Mouse (Mus musculus) adrenal gland, postnatal 0 days (tissue): Measurements from ENCODE around the gene Olfr247. TPM values are rescaled to one million over a fixed set of nuclear protein-coding genes. Genes with fewer than 3 reads are reported as not detected.

Experiments
- polyA plus RNA-seq: library from polyadenylated mRNA; unstranded; fragments of >200 nt; fragmentation: Nextera tagmentation; extraction: Ambion mirVana; gene quantifications from 2 replicates; pipeline ENCODE4 v1.2.1, GENCODE M21; 2015

Olfr247 gene
- not detected in 2 replicates for polyA plus RNA-seq

GRCm38 (mm10) chr10:129976040-129976439 lies at the start of gene Olfr247:
Olfr247 (minus strand) TSS chr10:129976140.

GRCm38 (mm10) chr10:130012321-130012720 lies 36.4 kb upstream of the Olfr247 start, which contains the start of gene Olfr820:
Olfr820 (plus strand) TSS chr10:130012621.

GRCm38 (mm10) chr10:129984962-129985361 lies 9.0 kb upstream of the Olfr247 start, which contains the start of gene Gm10310:
Gm10310 (minus strand) TSS chr10:129985062.

GRCm38 (mm10) chr10:129967166-129967565 lies 8.8 kb downstream of the Olfr247 start, which contains the start of gene Olfr819:
Olfr819 (minus strand) TSS chr10:129967266.

GRCm38 (mm10) chr10:129949000-129949399 lies 26.9 kb downstream of the Olfr247 start, which contains the start of gene Olfr818:
Olfr818 (minus strand) TSS chr10:129949100.

Other genes with a start within 250 kb of the Olfr247 start
- gene Olfr805, start 246.8 kb downstream of the Olfr247 start, polyA plus RNA-seq = not detected in 2 replicates
- not detected in 2 replicates for gene Olfr806, start 234.2 kb downstream of the Olfr247 start, polyA plus RNA-seq
- gene Olfr807, start 218.3 kb downstream of the Olfr247 start, polyA plus RNA-seq = not detected in 2 replicates
- not detected in 2 replicates for gene Olfr808, start 210.7 kb downstream of the Olfr247 start, polyA plus RNA-seq
- gene Olfr809, start 201.5 kb downstream of the Olfr247 start, polyA plus RNA-seq = not detected in 2 replicates
- gene Olfr810, start 181.2 kb downstream of the Olfr247 start, polyA plus RNA-seq = not detected in 2 replicates
- not detected in 2 replicates for gene Olfr811, start 171.7 kb downstream of the Olfr247 start, polyA plus RNA-seq
- not detected in 2 replicates for gene Olfr812, start 130.0 kb downstream of the Olfr247 start, polyA plus RNA-seq
- gene Olfr813, start 120.8 kb downstream of the Olfr247 start, polyA plus RNA-seq = not detected in 2 replicates
- not detected in 2 replicates for gene Olfr814, start 96.3 kb downstream of the Olfr247 start, polyA plus RNA-seq
- not detected in 2 replicates for gene Olfr815, start 70.3 kb downstream of the Olfr247 start, polyA plus RNA-seq
- gene Olfr816, start 60.5 kb downstream of the Olfr247 start, polyA plus RNA-seq = not detected in 2 replicates
- gene Olfr818, start 27.0 kb downstream of the Olfr247 start, polyA plus RNA-seq = not detected in 2 replicates
- not detected in 2 replicates for gene Olfr819, start 8.9 kb downstream of the Olfr247 start, polyA plus RNA-seq
- gene Gm10310, start 8.9 kb upstream of the Olfr247 start, polyA plus RNA-seq = not detected in 2 replicates
- gene Olfr820, start 36.5 kb upstream of the Olfr247 start, polyA plus RNA-seq = not detected in 2 replicates
- gene Olfr821, start 54.2 kb upstream of the Olfr247 start, polyA plus RNA-seq = not detected in 2 replicates
- gene Olfr822, start 95.1 kb upstream of the Olfr247 start, polyA plus RNA-seq = not detected in 2 replicates
- gene Olfr823, start 139.2 kb upstream of the Olfr247 start, polyA plus RNA-seq = not detected in 2 replicates
- gene Olfr824, start 153.9 kb upstream of the Olfr247 start, polyA plus RNA-seq = 0.03 TPM in 1 of 2 replicates, not detected in the other
- not detected in 2 replicates for gene Olfr825, start 190.6 kb upstream of the Olfr247 start, polyA plus RNA-seq
- not detected in 2 replicates for gene Olfr826, start 208.0 kb upstream of the Olfr247 start, polyA plus RNA-seq
- not detected in 2 replicates for gene Olfr827, start 238.3 kb upstream of the Olfr247 start, polyA plus RNA-seq